Mouse (Mus musculus): ENCODE measurements around the gene Pltp.
A peak's percentile ranks its signal among the peaks of the same experiment; 100 is the strongest.

DNA sequence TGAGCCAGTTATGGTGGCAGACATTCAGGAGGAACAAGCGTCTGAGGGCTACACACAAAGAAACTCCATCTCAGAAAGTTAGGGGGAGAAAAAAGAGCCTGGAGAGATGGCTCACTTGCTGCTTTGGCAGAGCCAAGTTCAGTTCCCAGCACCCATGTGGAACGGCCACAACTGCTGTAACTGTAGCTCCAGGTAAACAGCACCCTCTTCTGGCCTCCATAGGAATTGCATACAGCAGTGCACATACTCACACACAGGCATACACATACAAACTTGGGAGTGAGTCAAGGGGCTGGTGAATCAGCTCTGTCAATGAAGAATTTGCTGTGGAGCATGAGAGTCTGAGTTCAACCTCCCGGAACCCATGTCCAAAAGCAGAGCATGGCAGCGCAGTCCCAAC is 48.6 kb upstream of the Pltp start:
- TF ChIP-seq CTCF (IDR thresholded peaks at IDR 0.05; ENCODE audit: control insufficient read depth, insufficient read depth, insufficient replicate concordance, low read depth, low read length) = peak; percentile 70
- TF ChIP-seq POLR2A (IDR thresholded peaks at IDR 0.05; ENCODE audit: control insufficient read depth, low read depth, low read length) = no peak
